Mouse (Mus musculus) thymus, postnatal 36 days (tissue): ENCODE measurements at regions not wholly inside any gene's neighbourhood (a gene's known extent, or its start where the extent isn't known, plus 50 kb on each side); places are given as distances from the start of the nearest gene placed in this dataset.

Experiments
- DNase-seq, 2 experiments: peaks; one replicate each; pipeline ENCODE4 v3.0.0; 2022; ENCODE audit warnings: mixed read lengths in 2 of 2

DNA sequence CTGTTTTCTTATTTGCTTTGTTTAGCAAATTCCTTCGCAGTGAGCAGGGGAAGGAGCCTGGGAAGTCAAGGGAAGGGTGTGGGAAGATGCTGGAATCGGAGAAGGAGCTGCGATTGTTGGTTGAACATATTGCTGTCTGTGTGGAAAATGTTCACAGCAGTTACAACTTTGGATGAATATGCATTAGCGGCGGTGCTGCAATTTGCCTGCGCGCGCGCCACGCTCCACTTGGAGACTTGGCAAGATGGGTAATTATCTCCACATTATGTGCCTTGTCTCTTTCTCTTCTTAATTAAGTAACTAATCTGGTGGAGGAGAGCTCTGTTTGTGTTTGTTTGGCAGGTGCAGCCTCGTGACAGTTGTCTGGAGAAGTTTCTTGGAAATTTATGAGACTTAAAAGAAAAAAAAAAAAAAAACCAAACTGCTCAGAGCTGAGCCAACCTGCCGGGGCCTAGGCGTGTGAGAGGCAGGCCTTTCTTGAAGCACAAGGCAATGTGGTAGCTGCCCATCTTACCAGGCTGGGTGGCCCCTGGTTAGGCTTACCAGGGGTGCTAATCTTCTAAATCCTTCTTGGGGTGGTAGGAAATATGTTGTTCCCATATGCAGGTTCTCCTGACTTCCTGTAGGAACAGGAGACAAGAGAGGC, 279.2 kb upstream of the Tle3 start:
- DNase-seq, result no peak

DNA sequence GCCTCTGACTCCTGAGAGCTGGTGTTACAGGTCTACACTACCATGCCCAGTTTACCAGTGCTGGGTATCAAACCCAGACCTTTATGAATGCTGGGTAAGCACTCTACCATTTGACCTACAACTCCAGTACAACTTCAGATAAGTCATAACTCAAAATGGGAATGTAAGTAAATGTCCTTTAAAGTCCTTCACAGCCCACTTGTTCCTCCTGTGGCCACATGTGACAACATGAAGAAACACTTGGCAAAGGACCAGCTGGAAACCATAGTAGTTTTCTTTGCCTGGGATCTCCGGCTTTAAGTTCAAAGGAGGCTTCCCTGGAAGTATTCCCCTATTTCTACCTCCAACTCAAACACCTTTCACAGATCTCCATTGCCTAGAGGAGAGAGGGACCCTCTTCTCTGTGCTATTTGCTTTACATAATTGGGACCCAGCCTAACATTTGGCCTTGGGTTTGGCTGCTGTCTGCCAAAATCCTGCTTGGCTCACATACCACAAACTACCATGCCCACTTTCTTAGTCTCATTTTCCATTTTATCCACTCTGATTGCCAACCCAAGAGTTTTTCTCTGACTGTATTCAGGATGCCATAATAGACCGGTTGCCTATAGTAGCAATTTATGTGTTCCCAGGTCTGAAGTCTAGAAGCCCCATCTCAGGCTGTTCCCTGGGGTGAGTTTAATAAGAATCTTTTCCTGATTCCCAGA, 276.9 kb upstream of the Tle3 start:
- no peak for DNase-seq

DNA sequence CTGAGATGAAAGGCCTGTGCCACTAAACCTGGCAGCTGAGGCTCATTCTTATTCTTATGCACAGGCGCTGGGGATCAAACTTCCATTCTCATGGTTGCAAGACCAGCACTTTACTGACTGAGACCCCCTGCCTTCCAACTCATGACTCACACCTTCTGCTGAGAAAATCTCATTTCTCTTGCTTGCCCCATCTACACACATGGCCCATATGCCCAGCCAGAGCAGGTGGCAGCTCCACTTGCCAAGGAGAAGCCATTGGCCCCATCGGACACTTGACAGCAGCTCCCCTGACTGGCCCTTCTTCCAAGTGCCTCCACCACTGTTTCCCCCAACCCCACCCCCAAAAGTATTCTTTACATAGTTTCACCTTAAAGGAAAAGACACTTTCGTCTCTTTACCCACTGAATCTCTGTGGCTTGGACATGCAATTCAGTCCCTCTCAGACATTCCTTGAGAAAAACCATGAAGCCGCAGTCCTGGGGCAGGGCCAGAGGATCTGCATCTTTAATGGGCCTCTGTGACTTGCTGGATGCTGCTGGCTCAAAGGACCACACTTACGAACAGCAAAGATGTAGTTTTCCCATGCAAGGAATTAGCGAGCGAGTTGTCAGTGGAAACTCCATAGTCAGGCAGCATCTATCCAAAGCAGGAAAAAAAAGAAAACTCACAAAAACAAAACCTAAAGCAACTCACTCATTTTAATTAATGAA, 270.3 kb upstream of the Tle3 start:
- DNase-seq, result no peak

DNA sequence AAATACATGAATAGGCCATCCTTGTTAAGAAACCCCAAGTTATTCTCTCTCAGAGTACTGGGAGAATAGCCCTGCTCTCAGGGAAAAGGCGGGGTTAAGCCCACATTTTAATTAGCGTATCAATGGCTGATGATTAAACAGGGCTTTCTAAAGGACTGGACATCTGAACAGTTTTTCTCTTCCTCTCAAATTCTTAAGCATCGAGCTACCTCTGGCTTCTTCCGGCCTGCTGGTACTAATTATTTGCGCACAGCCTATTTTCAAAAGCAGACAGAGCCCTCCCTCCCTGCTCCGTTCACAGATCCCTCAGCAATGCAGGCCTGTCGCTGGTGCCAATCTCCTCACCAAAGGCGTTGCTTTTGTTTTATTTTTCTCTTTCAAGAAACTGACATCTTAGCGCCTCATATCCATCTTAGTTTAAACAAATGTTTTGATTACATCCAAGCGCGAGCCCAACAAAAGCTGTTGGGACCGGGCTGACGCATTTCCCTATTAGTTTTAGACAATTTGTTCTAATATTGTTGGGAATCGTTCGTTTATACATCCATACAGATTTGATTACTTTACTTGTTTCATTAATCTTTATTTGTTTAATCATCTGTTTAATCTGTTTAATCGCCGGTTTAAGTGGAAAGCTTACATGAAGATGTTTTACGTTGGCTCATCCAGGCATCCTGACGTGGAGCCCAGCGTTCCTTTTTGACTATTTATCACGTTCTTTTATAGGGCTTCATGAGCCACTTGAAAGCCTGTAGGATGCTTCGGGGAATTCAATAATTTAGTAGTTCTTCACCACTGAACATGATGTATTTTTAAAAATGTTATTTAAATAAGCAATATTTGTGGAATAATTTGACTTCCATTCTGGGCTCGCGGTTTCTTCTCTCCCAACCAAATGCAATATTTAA, 269.5 kb upstream of the Tle3 start:
- DNase-seq, result no peak

DNA sequence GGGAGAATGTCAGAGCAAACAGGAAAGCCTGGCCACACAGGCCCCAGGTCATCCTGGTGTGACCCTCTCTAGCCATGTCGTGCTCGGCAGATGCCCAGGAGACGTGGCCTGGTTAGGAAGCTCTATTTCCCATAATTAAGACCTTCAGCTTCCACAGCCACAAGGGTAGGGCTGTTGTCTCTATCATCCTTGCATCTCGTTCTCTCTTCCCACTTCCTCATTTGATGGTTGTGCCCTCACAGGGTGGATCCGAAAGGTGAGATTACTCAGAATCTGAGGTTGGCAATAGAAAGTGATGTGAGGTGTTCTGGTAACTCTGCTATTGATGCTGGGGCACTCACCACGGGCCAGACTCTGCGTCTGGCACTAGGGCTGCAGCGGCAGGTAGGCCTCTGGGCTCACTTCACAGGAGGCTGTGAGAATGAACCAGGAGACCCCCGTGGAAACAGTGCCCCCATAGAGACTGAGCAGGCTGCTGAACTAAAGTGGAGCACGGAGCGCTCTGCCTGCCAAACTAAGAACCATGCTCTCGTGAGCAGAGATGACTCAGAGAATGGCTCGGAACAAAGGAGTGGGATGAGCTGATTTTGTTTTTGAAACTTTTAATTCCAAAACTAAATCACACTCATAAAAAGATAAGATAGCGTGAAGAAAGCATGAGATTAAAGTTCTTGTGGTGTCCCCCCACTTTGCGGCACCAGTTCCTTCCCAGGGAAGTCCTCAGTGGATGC, 266.5 kb upstream of the Tle3 start:
- DNase-seq, result no peak

DNA sequence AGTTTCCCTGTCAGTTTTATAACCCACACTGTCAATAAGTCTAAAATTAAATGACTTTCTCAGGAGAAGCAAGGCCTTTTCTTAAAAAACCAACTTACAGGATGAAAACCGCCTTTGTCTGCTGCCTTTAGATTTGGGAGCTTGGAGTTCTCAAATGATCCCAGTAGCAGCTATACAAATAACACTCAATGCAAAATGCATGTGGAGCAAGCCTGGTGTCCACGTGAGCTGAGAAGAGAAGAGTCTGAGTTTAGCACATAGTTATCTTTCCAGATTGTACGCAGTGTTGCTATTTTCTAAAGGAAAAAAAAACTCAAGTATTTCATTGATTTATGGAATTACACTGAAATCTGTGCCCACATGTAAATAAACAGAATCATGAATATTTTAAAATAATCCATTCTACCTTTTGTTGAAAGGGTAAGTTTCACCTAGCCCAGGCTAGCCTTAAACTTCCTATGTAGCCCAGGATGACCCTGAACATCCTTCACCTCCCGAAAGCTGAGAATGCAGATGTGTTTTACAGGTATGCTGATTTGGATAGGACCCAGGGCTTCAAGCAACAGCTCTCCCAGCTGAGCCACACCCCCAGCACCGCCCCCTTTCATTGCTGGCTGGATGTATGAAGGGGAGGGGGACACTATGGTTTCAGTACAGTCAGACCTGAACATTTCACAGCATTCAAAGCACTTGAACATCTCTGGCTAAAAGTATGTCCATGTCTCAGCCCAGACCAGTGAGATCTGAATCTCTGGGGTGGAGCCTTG, 262.5 kb upstream of the Tle3 start:
- DNase-seq, result no peak

DNA sequence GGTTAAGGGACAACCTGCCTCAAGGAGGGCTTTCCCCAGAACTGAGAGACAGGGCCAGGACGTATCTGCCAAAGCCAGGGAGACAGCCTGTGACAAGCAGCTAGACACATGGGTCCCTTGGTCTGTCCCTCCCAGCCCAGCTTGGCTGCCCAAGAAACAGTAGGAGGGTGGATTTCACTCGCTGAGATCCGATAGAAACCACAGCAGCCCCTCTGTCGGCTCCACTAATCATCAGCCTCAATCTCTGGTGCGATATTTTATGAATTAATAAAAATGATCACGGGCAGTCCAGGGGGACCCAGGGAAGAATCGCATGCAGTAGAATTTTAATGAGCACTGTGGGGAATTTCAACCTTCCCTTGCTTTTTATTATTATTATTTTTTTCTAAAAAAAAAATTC, 261.0 kb upstream of the Tle3 start:
- DNase-seq, result no peak

DNA sequence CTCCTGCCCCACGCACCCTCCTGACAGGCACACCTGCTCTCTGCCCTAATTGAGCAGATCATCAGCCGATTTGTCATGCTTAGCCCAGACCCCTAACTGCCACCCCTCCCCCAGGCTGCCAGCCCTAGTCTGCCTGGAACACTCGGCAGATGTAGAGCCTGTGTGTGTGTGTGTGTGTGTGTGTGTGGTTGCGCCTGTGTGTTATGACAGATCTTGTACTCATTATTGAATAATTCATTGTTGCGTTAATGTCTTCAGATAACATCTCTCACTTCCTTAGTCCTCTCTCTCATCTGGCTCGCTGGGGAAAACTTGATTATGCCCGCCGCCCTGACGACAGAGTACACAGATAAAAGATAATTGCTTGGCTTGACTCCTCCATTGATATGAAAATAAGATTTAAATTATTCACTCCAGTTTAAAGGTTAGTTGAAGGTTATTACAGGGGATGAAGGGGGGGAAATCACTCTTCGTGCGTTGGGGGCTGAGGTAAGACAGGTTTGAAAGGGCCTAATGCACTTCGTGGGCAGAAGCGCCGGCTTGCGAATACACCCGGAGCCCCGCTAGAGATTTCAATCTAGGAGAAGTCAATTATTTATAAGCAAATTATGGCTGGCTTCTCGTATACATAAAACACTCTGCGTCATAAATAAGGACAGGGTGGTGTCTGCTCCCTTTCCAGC, 260.3 kb upstream of the Tle3 start:
- DNase-seq, result peak; percentile 60 to 73

DNA sequence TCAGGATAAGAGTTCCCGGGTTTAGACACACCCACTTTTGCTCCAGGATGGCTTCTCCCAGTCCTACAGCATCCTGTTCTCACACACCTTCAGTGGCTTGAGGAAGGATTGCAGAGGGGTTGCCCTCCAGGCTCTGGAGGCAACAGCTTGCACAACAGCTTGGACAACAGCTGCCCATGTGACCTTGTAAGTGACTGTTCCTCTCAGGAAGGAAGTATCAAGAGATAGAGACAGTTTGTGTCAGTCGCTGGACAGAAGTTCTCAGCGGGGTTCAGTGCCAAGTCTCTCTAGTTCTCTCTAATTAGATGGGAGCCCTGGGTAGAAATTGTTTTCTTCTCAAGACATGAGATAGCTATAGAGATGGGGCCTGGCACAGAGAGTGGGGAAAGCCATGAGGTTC, 252.9 kb upstream of the Tle3 start:
- DNase-seq, result no peak

DNA sequence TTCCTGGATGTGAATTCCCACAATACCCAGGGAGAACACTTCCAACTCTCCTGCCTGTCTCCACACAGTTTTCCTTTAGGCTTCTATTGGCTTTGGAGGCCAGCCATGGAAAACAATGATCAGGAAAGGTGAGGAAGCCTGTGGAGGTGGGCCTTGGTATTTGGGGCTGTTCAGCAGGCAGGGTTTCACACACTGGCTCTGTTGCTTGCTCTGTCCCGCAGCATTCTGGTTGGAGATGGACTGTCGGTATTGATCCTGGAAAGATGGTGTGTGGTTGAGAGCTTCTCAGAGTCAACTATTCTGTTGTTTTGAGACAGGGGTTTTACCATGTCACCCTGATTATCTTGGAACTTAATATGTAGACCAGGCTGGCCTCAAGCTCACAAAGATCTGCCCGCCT, 251.6 kb upstream of the Tle3 start:
- no peak for DNase-seq

DNA sequence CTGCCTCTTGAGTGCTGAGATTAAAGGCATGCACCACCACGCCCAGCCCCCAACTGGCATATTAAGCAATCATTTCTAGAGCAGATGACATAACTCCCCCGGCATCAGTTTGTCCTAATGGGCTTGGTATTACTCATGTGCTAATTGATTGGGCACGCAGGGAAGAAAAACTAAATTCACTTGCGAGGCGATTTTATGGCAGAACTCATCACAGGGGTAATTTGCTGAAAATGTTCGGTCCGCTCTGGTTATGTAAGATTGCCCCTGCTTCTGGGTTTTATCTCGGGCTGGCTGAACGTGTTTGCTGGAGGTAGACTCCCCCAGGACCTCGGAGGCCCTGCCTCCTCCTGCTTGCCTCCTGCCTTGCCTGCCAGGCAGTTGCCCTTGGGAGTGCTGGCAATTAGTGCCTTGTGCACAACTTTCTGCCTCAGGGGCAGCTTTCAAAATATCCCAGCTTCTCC, 251.2 kb upstream of the Tle3 start:
- DNase-seq, result no peak

DNA sequence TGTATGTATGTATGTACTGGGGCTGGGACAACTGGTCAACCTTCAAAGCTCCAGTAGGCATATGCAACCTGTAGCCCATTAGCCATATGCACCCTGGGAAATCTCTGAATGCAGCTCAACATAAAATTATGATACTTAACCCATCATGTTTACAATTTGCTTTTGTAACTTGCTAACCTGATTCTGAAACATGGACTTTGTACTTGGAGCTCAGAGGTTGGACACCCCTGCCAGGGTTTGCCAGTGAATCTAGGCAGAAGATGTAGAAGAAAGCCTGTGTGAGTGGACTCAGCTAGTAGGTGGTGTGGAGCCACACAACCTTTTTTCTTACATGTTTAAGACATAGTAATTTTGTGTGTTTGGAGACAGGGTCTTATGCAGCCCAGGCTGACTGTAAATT, 248.7 kb upstream of the Tle3 start:
- no peak for DNase-seq

DNA sequence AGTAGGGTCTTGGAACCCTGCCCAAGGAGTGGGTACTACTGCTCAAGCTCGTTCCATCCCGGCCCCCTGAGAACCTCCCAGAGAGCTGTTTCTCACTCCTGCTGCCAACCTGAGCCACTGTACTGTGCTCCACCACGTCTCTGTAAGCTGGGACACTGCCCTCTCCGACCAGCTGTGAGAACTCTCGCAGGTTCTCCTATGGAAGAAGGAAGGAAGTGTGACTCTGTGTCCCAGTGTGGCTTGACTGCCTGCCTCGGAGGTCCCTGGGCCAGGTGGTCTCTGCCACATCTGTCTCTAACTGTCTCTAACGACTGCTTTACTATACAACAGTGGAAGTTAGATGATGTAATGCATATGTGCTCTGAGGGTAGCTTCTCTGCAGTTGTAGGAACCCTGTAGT, 246.4 kb upstream of the Tle3 start:
- DNase-seq, result peak; percentile 53 to 79

DNA sequence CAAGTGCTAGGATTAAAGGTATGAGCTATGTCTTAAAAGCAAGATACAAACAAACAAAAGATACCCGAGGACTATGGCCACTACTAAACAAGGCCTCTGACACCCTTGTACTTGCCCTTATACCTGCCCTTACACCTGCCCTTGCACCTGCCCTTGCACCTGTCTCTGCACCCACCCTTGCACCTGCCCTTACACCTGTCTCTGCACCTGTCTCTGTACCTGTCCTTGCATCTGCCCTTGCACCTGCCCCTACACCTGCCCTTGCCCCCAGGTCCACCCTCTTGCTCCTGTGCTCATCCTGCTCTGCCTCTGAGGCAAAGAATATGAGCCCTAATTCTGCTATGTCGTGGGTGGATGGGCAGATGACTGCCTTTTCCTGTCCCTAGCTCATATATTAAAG, 244.1 kb upstream of the Tle3 start:
- DNase-seq, result peak; percentile 45 to 60

DNA sequence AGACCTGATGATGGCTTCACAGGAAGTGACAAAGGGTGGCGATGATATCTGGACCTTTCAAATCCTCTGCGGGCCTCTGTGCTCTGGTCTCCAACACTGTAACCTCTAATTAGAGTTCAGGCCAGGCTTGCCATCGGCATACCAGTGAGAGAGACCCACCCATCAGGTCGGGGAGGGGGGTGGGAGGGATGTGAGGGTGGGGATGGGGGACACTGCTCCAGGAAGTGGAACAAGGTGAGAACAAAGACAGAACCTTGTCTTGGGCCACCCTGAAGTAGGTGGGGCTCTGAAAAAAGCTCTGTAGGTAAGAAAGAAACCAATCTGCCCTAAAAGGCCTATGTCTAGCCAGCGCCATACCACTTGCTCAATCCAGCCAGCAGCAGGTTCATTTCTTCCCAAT, 243.0 kb upstream of the Tle3 start:
- no peak for DNase-seq

DNA sequence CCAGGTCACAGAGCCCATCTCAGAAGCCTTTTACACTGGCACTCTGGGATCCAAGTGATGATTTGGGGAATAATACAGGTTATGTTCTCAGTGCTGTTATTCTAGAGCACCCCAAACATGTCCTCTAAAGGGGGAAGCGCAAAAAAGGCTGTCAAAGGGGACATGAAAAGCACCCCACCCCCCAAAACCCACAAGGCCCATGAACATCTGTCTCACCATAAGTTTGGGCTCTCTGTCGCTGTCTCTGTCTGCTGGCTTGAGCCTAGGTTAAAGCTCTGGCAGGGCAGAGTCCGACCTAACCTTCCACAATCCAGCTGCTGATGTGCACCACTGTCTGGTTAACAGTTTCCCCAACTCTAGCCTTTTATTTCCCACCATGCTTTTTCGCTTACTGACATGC, 241.3 kb upstream of the Tle3 start:
- DNase-seq, result peak in 1 of 2 experiments; percentile 51

DNA sequence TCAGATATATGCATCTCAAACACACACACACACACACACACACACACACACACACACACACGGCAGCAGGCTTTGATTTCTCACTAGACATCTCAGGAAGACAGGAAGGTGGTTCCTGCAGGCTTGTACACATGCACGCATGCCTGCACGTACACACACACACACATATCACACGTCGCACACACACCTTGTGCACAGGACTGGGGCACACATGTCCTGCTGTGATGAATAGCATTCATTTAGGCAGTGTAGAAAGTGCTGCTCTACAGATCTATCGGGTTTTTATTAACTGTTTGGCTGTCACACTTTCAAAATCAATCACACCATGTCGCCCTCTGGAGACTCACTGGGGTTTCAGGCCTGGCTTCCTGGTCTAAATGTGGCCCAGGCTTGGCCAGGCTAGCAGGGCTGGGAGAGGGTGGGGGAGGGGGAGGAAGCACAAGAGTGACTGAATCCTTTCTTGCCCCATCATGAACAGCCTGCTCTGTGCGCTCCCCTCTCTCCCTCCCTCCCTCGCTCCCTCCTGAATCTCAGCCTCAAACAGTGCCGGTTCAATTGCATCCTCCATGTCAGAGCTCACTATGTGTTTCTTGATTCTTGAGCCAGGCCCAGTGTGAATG, 236.8 kb upstream of the Tle3 start:
- no peak for DNase-seq

DNA sequence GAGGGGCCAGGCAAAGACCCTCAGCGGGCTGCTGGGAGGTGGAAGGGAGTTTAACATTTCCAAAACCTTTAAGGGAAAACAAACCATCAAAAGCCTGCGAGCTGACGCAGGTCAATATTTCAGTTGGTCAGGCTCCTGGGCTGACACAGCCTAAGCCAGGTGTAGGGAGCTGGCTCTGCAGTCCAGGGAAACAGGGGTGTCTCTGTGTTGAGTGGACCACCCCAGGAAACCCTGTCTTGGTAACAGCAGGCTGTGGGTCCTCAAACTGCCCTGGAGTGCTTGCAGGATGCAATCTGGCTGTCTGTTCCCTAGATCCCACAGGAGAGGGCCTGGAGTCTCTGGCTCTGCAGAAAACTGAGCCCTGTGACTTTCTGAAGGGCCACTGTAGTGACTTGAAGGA, 236.2 kb upstream of the Tle3 start:
- no peak for DNase-seq

DNA sequence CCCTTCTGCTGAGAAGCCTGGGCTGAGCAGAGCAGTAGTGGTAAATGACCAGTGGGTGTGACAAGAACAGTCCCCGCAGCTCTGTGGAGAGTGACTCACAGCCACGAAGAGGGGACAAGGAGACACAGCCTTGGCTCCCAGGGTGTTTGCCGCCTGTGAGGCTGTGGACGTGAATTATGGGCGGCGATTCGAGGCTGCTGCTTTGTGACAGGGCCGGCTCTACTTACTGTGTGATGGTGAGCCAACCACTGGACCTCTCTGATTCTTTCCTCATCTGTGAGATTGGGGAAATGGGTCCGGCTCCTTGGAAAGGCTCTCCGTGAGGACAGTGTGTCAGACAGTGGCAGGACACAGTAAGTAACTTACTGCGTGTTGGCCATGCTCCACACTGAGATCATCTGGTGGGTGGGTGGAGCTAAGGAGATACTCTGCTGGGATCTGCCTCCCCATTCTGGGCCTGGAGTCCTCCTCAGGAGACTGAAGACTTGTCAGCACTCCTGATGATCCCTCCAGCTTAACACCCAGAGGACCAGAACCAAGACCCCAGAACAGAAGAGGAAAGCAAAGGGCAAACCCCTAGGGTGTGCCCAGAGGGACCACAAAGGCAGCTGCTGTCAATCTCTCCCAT, 233.3 kb upstream of the Tle3 start:
- no peak for DNase-seq

DNA sequence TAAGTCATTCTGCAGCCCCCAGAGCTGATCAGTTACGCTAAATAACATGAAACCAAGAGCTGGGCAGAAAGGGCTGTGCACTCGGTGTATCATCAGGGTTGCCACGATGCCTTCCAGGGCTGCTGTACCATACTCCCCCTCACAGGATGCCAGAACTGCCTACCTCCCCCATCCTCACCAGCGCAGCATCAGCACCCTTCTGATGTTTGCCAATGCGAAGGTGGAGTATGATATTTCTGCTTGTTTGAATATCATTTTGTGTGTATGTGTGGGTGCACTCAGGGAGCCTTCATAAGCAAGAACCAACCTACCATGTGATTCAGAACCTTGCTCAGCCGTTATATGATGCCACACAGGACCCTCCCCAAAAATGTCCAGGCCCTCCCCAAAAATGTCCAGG, 229.1 kb upstream of the Tle3 start:
- no peak for DNase-seq
